8 mouse cellular contexts compared by ENCODE assay signal in the genomic region with DNA sequence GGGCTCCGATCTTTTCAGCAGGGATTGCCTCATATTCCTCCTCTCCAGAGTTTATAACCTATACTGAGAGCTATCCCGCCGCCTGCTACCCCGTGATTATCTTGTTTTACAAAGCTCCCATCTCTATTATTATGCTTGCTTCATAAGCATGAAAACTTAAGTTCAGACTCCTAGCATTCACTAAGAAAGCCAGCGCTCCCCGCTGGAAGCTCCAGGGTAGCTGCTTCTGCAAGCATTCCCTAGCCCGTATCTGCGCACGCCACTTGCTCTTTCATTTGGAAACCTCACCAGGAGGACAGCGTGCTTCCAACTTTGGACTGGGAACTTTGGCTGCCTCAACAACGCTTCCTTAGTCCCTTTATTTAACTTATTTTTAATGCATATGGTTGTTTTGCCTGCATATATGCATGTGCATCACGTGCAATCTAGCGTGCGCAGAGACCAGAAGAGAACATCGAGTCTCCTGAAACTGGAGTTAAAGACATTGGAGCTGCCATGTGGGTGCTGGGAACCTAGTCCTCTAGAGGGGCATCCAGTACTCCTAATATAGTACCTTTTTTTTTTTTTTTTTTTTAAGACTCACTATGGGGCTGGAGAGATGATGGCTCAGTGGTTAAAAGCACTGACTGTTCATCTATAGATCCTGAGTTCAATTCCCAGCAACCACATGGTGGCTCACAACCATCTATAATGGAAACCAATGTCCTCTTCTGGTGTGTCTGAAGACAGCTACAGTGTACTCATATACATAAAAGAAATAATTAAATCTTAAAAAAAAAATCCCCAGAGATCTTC. TPM values are rescaled to one million over a fixed set of nuclear protein-coding genes. Genes with fewer than 3 reads are reported as not detected.
DNase-seq lines count a peak whose midpoint lies in the region; ATAC-seq lines count a peak whose summit lies in the region.

No protein-coding gene starts in this region.

- peak overlapping the region; percentile 90 for H3K4me2 ChIP-seq in forebrain, embryonic 16.5 days (ENCODE audit: low read length)
- H3K4me2 ChIP-seq in hindbrain, embryonic 11.5 days (replicated peaks; ENCODE audit: low read depth, low read length) = peak overlapping the region; percentile 64

- H3K4me1 ChIP-seq in forebrain, embryonic 16.5 days (replicated peaks; ENCODE audit: control insufficient read depth, insufficient read depth, low read length) = peaks cover 19% of the 10 kb centered on the region
- 0 out of 2 replicates have a peak, but pooled peaks cover 2% of the 10 kb centered on the region for H3K4me1 ChIP-seq in hindbrain, embryonic 11.5 days (replicated peaks; ENCODE audit: control insufficient read depth, insufficient read depth, low read length)

- H3K27me3 ChIP-seq in forebrain, embryonic 16.5 days (replicated peaks; ENCODE audit: control insufficient read depth, insufficient read depth, low read length) = no peaks in the 10 kb centered on the region
- H3K27me3 ChIP-seq in hindbrain, embryonic 11.5 days (ENCODE audit: control insufficient read depth, insufficient read depth, low read length) = no peaks in the 10 kb centered on the region

- H3K4me3 ChIP-seq in forebrain, embryonic 16.5 days (replicated peaks; ENCODE audit: low read length) = peak overlapping the region; percentile 75
- peak overlapping the region; percentile 48 for H3K4me3 ChIP-seq in hindbrain, embryonic 11.5 days (ENCODE audit: low read depth, low read length)

- H3K9me3 ChIP-seq in forebrain, embryonic 16.5 days (ENCODE audit: control insufficient read depth, low read length) = no peaks in the 10 kb centered on the region
- no peaks in the 10 kb centered on the region for H3K9me3 ChIP-seq in hindbrain, embryonic 11.5 days (ENCODE audit: control insufficient read depth, low read length)

- no peak for ATAC-seq in forebrain, embryonic 16.5 days
- peak; percentile 3; the same call in 1 of the 2 replicates for ATAC-seq in hindbrain, embryonic 11.5 days (ENCODE audit: low FRiP score)
- ATAC-seq in CD4-positive, CD25-positive, alpha-beta regulatory T cell, adult 4 months = no peak

- peak overlapping the region; percentile 41 for H3K9ac ChIP-seq in forebrain, embryonic 16.5 days (replicated peaks; ENCODE audit: low read depth, low read length)
- H3K9ac ChIP-seq in hindbrain, embryonic 11.5 days (ENCODE audit: low read depth, low read length) = peak overlapping the region; percentile 45

- H3K36me3 ChIP-seq in forebrain, embryonic 16.5 days (ENCODE audit: control insufficient read depth, insufficient read depth) = no peaks in the 10 kb centered on the region
- H3K36me3 ChIP-seq in hindbrain, embryonic 11.5 days (ENCODE audit: control insufficient read depth, insufficient read depth, low read length) = no peaks in the 10 kb centered on the region

- WGBS in forebrain, embryonic 16.5 days = 2% methylated on average over 15 of the region's 15 CpGs
- WGBS in hindbrain, embryonic 11.5 days = 2% methylated on average over 15 of the region's 15 CpGs

- peak; percentile 82 for DNase-seq in NIH3T3 (ENCODE audit: low read depth)
- DNase-seq in c-Kit-positive CD71-positive TER-119-positive erythroid progenitor cells, embryonic 14.5 days (ENCODE audit: low spot score) = peak; percentile 56
- peak; percentile 66 for DNase-seq in hindbrain, embryonic 11.5 days (ENCODE audit: low spot score)
- peak; percentile 34 to 40 for DNase-seq in layer of hippocampus, postnatal 10 days (ENCODE audit: low spot score in 2 of 2)
- DNase-seq in lung, postnatal 10 days = peak; percentile 67
- DNase-seq in ovary, postnatal 36 days (ENCODE audit: low spot score) = peak; percentile 62

- peak overlapping the region; percentile 53 for H3K27ac ChIP-seq in forebrain, embryonic 16.5 days (ENCODE audit: low read length)
- H3K27ac ChIP-seq in hindbrain, embryonic 11.5 days (ENCODE audit: low read depth, low read length) = peak overlapping the region; percentile 33; the same call in 1 of the 2 replicates

RNA-seq across cellular contexts. Expression of a gene that starts 1.7 kb away (rescaled TPM):
- 5.3 and 6.4 TPM in 2 replicates for polyA plus RNA-seq in forebrain, embryonic 16.5 days (2015; fragmentation: Nextera tagmentation; extraction: Ambion mirVana)
- polyA plus RNA-seq in hindbrain, embryonic 11.5 days (2014; fragmentation: Nextera tagmentation; extraction: Ambion mirVana) = 8.7 and 10.5 TPM in 2 replicates
- 1 to 10 TPM; 3.1 to 3.3 TPM for total RNA-seq in layer of hippocampus, postnatal 10 days (2021)
- 1 to 10 TPM; 4.8 to 5.5 TPM for polyA plus RNA-seq in CD4-positive, CD25-positive, alpha-beta regulatory T cell, adult 4 months (2017; shearing (Covaris generic))

RNA-seq across cellular contexts. Expression of a gene that starts 38.4 kb away (rescaled TPM):
- polyA plus RNA-seq in forebrain, embryonic 16.5 days (2015; fragmentation: Nextera tagmentation; extraction: Ambion mirVana) = 206 and 226 TPM in 2 replicates
- polyA plus RNA-seq in hindbrain, embryonic 11.5 days (2014; fragmentation: Nextera tagmentation; extraction: Ambion mirVana) = 259 and 284 TPM in 2 replicates
- total RNA-seq in layer of hippocampus, postnatal 10 days (2021) = 100 to 1,000 TPM; 223 to 233 TPM
- polyA plus RNA-seq in CD4-positive, CD25-positive, alpha-beta regulatory T cell, adult 4 months (2017; shearing (Covaris generic)) = 100 to 1,000 TPM; 135 to 150 TPM

RNA-seq across cellular contexts. Expression of a gene that starts 38.5 kb away (rescaled TPM):
- polyA plus RNA-seq in forebrain, embryonic 16.5 days (2015; fragmentation: Nextera tagmentation; extraction: Ambion mirVana) = not detected in 2 replicates
- polyA plus RNA-seq in hindbrain, embryonic 11.5 days (2014; fragmentation: Nextera tagmentation; extraction: Ambion mirVana) = 0.99 and 1.5 TPM in 2 replicates
- total RNA-seq in layer of hippocampus, postnatal 10 days (2021) = not detected
- polyA plus RNA-seq in CD4-positive, CD25-positive, alpha-beta regulatory T cell, adult 4 months (2017; shearing (Covaris generic)) = not detected

RNA-seq across cellular contexts. Expression of a gene that starts 47.2 kb away (rescaled TPM):
- 6.7 and 7.6 TPM in 2 replicates for polyA plus RNA-seq in forebrain, embryonic 16.5 days (2015; fragmentation: Nextera tagmentation; extraction: Ambion mirVana)
- 9.6 TPM in 2 replicates for polyA plus RNA-seq in hindbrain, embryonic 11.5 days (2014; fragmentation: Nextera tagmentation; extraction: Ambion mirVana)
- 10 to 100 TPM; 10.5 to 12.7 TPM for total RNA-seq in layer of hippocampus, postnatal 10 days (2021)
- not detected for polyA plus RNA-seq in CD4-positive, CD25-positive, alpha-beta regulatory T cell, adult 4 months (2017; shearing (Covaris generic))
